Mouse (Mus musculus) heart, embryonic 11.5 days (tissue): ENCODE data around the gene Plekhm1. TPM values are rescaled to one million over a fixed set of nuclear protein-coding genes. Genes with fewer than 3 reads are reported as not detected.
"Not testable (repeated sequence)": the region's sequence is repeated elsewhere in the genome, so short reads cannot be mapped to it uniquely, and the experiment has no call there.

Source experiments
- ATAC-seq: fragments of 200-750 bp; cut with Nextera tagmentation; replicated peaks from 2 replicates; pipeline ENCODE4 v1.8.0; 2017; ENCODE audit warnings: moderate library complexity; ENCODE audit not compliant: insufficient number of reproducible peaks, low FRiP score, low TSS enrichment
- H3K27ac ChIP-seq: fragments of 300-500 bp; sonication (generic); 2 replicates; pipeline ENCODE4 v1.5.1; 2014; ENCODE audit warnings: mild to moderate bottlenecking, low read depth, low read length
- H3K27me3 ChIP-seq: fragments of 300-500 bp; sonication (generic); 2 replicates; pipeline ENCODE4 v1.6.1; 2014; ENCODE audit warnings: mild to moderate bottlenecking, low read length, mixed read lengths; ENCODE audit not compliant: control insufficient read depth, insufficient read depth
- H3K36me3 ChIP-seq: fragments of 300-500 bp; sonication (generic); 2 replicates; pipeline ENCODE4 v1.6.1; 2014; ENCODE audit warnings: mild to moderate bottlenecking, low read length, moderate library complexity, mixed read lengths; ENCODE audit not compliant: control insufficient read depth, insufficient read depth
- H3K4me1 ChIP-seq: fragments of 300-500 bp; sonication (generic); 2 replicates; pipeline ENCODE4 v1.6.1; 2014; ENCODE audit warnings: low read length; ENCODE audit not compliant: control insufficient read depth, insufficient read depth
- H3K4me2 ChIP-seq: fragments of 300-500 bp; sonication (generic); 2 replicates; pipeline ENCODE4 v1.6.1; 2014; ENCODE audit warnings: mild to moderate bottlenecking, moderate library complexity
- H3K4me3 ChIP-seq: fragments of 300-500 bp; sonication (generic); 2 replicates; pipeline ENCODE4 v1.5.1; 2014; ENCODE audit warnings: low read depth, low read length
- H3K9ac ChIP-seq: fragments of 300-500 bp; sonication (generic); 2 replicates; pipeline ENCODE4 v1.6.1; 2014; ENCODE audit warnings: mild to moderate bottlenecking, low read depth, low read length, moderate library complexity
- H3K9me3 ChIP-seq: fragments of 300-500 bp; sonication (generic); replicated peaks from 2 replicates; pipeline ENCODE4 v1.6.1; 2016; ENCODE audit warnings: low read length; ENCODE audit not compliant: control insufficient read depth
- WGBS: fragments of 180-500 bp; shearing (Covaris S2); extraction: QIAGEN DNeasy Blood & Tissue Kit; methylation state at CpG from one replicate; pipeline ENCODE4 v1.1.7; 2014; ENCODE audit not compliant: insufficient replicate concordance; 5-methylcytosine and 5-hydroxymethylcytosine counted together
- polyA plus RNA-seq: library from polyadenylated mRNA; unstranded; fragments of >200 nt; fragmentation: Nextera tagmentation; extraction: Ambion mirVana; gene quantifications from 2 replicates; pipeline ENCODE4 v1.2.1, GENCODE M21; 2014

The Plekhm1 gene
- polyA plus RNA-seq, 1 experiment from 2014 or later = 5.2 TPM

GRCm38 (mm10) chr11:103330651-103331319 lies 81.7 kb downstream of the Plekhm1 start:
- H3K4me2 ChIP-seq = no peak overlapping the region
- H3K27ac ChIP-seq = no peak overlapping the region
- H3K9me3 ChIP-seq = no peaks in the 10 kb centered on the region
- ATAC-seq = no peak
- H3K27me3 ChIP-seq = peaks cover 24% of the 10 kb centered on the region
- H3K4me1 ChIP-seq = peaks cover 10% of the 10 kb centered on the region; the same call in 1 of the 2 replicates
- no peak overlapping the region for H3K4me3 ChIP-seq
- no peak overlapping the region for H3K9ac ChIP-seq
- no peaks in the 10 kb centered on the region for H3K36me3 ChIP-seq
- 60% methylated on average over 7 of the region's 7 CpGs for WGBS

GRCm38 (mm10) chr11:103326950-103327349 lies 85.5 kb downstream of the Plekhm1 start:
- H3K4me2 ChIP-seq = no peak overlapping the region
- H3K4me1 ChIP-seq = no peaks in the 10 kb centered on the region
- H3K27ac ChIP-seq = no peak overlapping the region
- peaks cover 5% of the 10 kb centered on the region for H3K27me3 ChIP-seq
- ATAC-seq = no peak
- H3K36me3 ChIP-seq = no peaks in the 10 kb centered on the region
- no peak overlapping the region for H3K9ac ChIP-seq
- no peak overlapping the region for H3K4me3 ChIP-seq
- 15% methylated on average over 5 of the region's 5 CpGs for WGBS
- no peaks in the 10 kb centered on the region for H3K9me3 ChIP-seq

- ATAC-seq = no peak
- no peaks in the 10 kb centered on the region for H3K4me1 ChIP-seq
These were observed 87.3 kb downstream of the Plekhm1 start for GRCm38 (mm10) chr11:103325172-103325571.

DNA sequence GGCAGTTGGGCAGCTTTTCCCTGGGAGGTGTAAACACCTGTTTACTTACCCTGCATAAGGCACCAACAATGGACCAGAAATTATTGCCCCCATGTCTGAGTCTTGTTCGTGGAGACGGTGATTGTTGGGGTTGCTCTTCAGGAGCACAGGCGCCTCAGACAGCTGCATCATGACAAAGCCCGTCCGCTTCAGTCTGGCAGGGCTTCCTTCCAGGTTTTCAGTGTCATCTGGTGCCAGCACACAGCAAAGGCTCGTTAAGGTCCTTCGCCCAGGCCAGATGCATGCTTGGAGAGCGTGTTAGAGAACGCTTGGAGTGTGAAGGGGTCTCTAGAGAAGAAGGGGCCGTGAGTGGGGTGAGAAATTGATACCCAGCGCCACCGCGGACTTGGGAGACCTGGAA lies 87.8 kb downstream of the Plekhm1 start:
- H3K4me3 ChIP-seq = no peak overlapping the region
- no peaks in the 10 kb centered on the region for H3K36me3 ChIP-seq
- no peak overlapping the region for H3K4me2 ChIP-seq
- H3K4me1 ChIP-seq = no peaks in the 10 kb centered on the region
- no peaks in the 10 kb centered on the region for H3K9me3 ChIP-seq
- H3K9ac ChIP-seq = no peak overlapping the region
- H3K27ac ChIP-seq = no peak overlapping the region
- H3K27me3 ChIP-seq = peaks cover 5% of the 10 kb centered on the region
- ATAC-seq = no peak
- 52% methylated on average over 13 of the region's 13 CpGs for WGBS

More at GRCm38 (mm10) chr11:103325172-103325571, 87.3 kb downstream of the Plekhm1 start:
- H3K9me3 ChIP-seq = no peaks in the 10 kb centered on the region
- no peak overlapping the region for H3K27ac ChIP-seq
- no peak overlapping the region for H3K9ac ChIP-seq
- H3K27me3 ChIP-seq = peaks cover 5% of the 10 kb centered on the region
- WGBS = 10% methylated on average over 8 of the region's 8 CpGs
- no peak overlapping the region for H3K4me2 ChIP-seq
- no peaks in the 10 kb centered on the region for H3K36me3 ChIP-seq
- no peak overlapping the region for H3K4me3 ChIP-seq

DNA sequence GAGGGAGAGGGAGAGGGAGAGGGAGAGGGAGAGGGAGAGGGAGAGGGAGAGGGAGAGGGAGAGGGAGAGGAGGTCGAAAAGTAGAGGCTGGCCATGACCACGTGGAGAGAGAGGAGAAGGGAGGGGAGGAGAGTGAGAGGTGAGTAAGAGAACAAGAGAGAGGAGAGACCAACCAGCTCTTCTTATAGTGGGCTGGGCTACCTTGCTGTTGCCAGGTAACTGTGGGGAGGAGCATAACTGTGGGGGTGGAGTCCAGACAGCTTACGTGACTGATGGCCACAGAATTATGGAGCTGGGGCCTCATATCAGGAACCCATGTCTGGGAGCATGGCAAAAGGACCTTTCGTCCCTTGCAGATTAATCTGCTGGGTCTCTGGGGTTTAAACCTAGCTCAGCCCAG lies 89.7 kb downstream of the Plekhm1 start:
- not testable (repeated sequence) for H3K9me3 ChIP-seq, H3K9ac ChIP-seq, H3K36me3 ChIP-seq, H3K27me3 ChIP-seq, H3K4me2 ChIP-seq, H3K27ac ChIP-seq, H3K4me1 ChIP-seq, H3K4me3 ChIP-seq, ATAC-seq
- 44% methylated on average over 4 of the region's 4 CpGs for WGBS

- Histone ChIP-seq H3K4me1 (no peaks in the 10 kb centered on the region), H3K27ac (no peak overlapping the region), H3K4me2 (no peak overlapping the region), H3K9me3 (no peaks in the 10 kb centered on the region), H3K9ac (no peak overlapping the region), H3K27me3 (peaks cover 5% of the 10 kb centered on the region), H3K36me3 (no peaks in the 10 kb centered on the region), H3K4me3 (no peak overlapping the region)
- WGBS = 60% methylated on average over 4 of the region's 4 CpGs
- no peak for ATAC-seq
These were observed 91.8 kb downstream of the Plekhm1 start for GRCm38 (mm10) chr11:103320646-103321045.

GRCm38 (mm10) chr11:103320196-103320595 lies 92.3 kb downstream of the Plekhm1 start:
- no peak overlapping the region for H3K4me2 ChIP-seq
- H3K4me3 ChIP-seq = no peak overlapping the region
- no peak overlapping the region for H3K27ac ChIP-seq
- ATAC-seq = no peak
- H3K9me3 ChIP-seq = no peaks in the 10 kb centered on the region
- 72% methylated on average over 8 of the region's 8 CpGs for WGBS
- H3K36me3 ChIP-seq = no peaks in the 10 kb centered on the region
- H3K4me1 ChIP-seq = no peaks in the 10 kb centered on the region
- no peak overlapping the region for H3K9ac ChIP-seq
- H3K27me3 ChIP-seq = peaks cover 5% of the 10 kb centered on the region

- H3K4me3 ChIP-seq = no peak overlapping the region
- H3K4me2 ChIP-seq = no peak overlapping the region
- no peak for ATAC-seq
- H3K36me3 ChIP-seq = no peaks in the 10 kb centered on the region
- H3K27me3 ChIP-seq = no peaks in the 10 kb centered on the region; the same call in 1 of the 2 replicates
- H3K27ac ChIP-seq = no peak overlapping the region
- no peaks in the 10 kb centered on the region for H3K9me3 ChIP-seq
- no peak overlapping the region for H3K9ac ChIP-seq
- no peaks in the 10 kb centered on the region for H3K4me1 ChIP-seq
- WGBS = 76% methylated on average over 1 of the region's 1 CpGs
These were observed 94.4 kb downstream of the Plekhm1 start for GRCm38 (mm10) chr11:103318042-103318441.

- WGBS = 67% methylated on average over 5 of the region's 5 CpGs
- no peak overlapping the region for H3K4me3 ChIP-seq
- H3K9me3 ChIP-seq = no peaks in the 10 kb centered on the region
- no peak overlapping the region for H3K4me2 ChIP-seq
- no peaks in the 10 kb centered on the region for H3K36me3 ChIP-seq
- H3K4me1 ChIP-seq = peaks cover 9% of the 10 kb centered on the region
- H3K27ac ChIP-seq = no peak overlapping the region
- no peaks in the 10 kb centered on the region; the same call in 1 of the 2 replicates for H3K27me3 ChIP-seq
- no peak overlapping the region for H3K9ac ChIP-seq
- ATAC-seq = no peak
These were observed 97.1 kb downstream of the Plekhm1 start for GRCm38 (mm10) chr11:103315379-103315778.
